Mouse (Mus musculus): ENCODE results near the gene Ppp6r2. TPM values are rescaled to one million over a fixed set of nuclear protein-coding genes. Genes with fewer than 3 reads are reported as not detected.

The Ppp6r2 gene
- total RNA-seq, 2 experiments from 2014 or later: 18.1 to 26.2 TPM

- ATAC-seq (replicated peaks; ENCODE audit: low FRiP score, poor library complexity, severe bottlenecking): no peak
These were observed 29.6 kb upstream of the Ppp6r2 start for GRCm38 (mm10) chr15:89181561-89182270.

GRCm38 (mm10) chr15:89182328-89182741, 29.0 kb upstream of the Ppp6r2 start:
- ATAC-seq (replicated peaks; ENCODE audit: low FRiP score, poor library complexity, severe bottlenecking): no peak

DNA sequence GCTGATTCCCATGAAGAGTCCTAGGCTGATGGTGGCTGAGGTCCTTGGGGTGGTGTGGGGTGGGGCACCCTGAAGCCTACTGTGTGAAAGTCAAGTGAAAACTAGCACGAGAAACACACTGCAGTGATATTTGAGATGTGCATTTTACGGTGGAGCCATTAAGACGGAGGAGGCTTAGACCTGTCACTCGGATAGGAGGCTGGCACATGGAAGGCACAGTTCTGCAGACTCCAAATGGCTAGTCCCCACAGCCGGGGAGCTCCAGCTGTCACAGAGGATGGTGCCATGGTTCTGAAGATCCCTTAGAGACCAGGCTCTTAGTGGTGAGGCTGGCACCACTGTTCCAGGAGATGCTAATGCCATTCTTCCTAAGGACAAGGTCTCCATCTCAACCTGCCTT, 28.5 kb upstream of the Ppp6r2 start:
- no peak for ATAC-seq (replicated peaks; ENCODE audit: low FRiP score, poor library complexity, severe bottlenecking)

DNA sequence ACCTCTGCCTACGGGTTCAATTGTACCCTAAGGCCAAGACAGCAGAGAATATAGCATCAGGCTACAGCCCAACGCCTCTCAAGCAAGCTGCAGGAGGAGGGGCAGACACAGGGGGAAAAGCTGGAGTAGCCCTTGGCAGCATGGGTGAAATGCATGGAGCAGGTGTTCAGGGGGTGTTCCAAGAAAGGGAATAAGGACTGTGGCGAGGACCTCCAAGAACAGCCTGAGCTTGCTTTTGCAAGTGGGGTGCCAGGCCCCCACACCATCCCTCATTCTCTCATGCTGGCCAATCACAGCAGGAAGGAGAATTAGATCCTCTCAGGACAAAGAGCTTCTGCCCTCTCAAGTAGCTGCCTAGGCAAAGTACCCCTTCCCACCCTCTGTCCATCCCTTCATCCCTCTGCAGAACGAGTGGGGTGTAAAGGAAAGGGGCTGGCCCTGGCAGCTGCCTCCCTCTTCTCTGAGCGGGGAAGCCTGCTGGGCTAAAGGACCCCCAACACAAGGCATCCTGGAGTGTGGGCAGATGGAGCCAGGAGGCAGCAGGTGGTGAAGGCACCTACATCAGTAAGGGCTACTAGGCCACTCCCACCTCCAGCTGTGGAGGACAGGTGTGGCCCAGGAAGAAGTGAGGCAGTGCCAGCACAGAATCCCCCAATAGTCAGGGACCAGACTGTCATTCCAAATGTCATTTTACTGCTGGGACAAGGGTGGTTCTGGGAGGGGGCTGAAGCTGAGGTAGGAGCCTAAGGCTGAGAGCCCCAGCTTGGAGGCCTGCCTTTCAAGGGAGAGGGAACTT, 27.0 kb upstream of the Ppp6r2 start:
- no peak for ATAC-seq (replicated peaks; ENCODE audit: low FRiP score, poor library complexity, severe bottlenecking)

DNA sequence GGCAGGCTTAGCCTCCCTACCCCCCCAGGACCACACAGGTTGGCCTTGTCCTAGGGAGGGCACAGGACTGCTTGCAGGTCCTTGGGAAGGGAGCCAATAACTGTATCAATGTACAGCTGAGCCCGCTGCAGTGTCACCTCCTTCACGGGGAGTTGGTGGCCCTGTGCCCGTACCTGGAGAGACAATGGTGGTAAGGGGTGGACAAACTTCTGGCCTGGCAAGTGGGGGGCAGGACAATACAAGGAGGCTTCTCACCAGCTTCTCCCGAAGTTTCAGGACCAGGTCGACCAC, 26.5 kb upstream of the Ppp6r2 start:
- ATAC-seq (replicated peaks; ENCODE audit: low FRiP score, poor library complexity, severe bottlenecking): no peak

- no peak for ATAC-seq (replicated peaks; ENCODE audit: low FRiP score, poor library complexity, severe bottlenecking)
These were observed 16.1 kb upstream of the Ppp6r2 start for GRCm38 (mm10) chr15:89195261-89195681.

- ATAC-seq (replicated peaks; ENCODE audit: low FRiP score, poor library complexity, severe bottlenecking): peak; percentile 93
These were observed 15.6 kb upstream of the Ppp6r2 start for GRCm38 (mm10) chr15:89195690-89196312.

DNA sequence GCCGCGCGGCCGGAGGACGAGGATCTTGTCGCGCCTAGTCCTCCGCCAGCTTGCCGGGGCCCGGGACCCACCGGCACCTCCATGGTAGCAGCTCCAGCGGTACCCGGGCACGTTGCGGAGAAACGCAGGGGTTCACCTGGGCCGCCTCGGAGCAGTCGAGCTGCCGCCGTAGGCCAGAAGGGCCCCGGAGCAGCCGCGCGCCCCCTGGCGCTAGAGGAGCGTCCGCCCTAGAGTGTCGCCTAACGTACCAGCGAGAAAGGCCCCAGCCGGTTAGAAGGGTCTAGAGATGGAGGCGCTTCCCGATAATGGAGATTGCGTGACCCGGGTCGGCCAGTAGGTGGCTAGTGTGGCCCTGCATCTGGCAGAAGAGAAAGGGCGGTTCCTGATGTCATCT, 15.0 kb upstream of the Ppp6r2 start, which contains the start of gene Dennd6b:
Dennd6b (minus strand) TSS at position 184 of the 394 bp plus-strand sequence.
- ATAC-seq (replicated peaks; ENCODE audit: low FRiP score, poor library complexity, severe bottlenecking): peak; percentile 96

- ATAC-seq (replicated peaks; ENCODE audit: low FRiP score, poor library complexity, severe bottlenecking): no peak
These were observed 14.3 kb upstream of the Ppp6r2 start for GRCm38 (mm10) chr15:89197056-89197455.

- no peak for ATAC-seq (replicated peaks; ENCODE audit: low FRiP score, poor library complexity, severe bottlenecking)
These were observed 3.9 kb upstream of the Ppp6r2 start for GRCm38 (mm10) chr15:89207457-89207856.

DNA sequence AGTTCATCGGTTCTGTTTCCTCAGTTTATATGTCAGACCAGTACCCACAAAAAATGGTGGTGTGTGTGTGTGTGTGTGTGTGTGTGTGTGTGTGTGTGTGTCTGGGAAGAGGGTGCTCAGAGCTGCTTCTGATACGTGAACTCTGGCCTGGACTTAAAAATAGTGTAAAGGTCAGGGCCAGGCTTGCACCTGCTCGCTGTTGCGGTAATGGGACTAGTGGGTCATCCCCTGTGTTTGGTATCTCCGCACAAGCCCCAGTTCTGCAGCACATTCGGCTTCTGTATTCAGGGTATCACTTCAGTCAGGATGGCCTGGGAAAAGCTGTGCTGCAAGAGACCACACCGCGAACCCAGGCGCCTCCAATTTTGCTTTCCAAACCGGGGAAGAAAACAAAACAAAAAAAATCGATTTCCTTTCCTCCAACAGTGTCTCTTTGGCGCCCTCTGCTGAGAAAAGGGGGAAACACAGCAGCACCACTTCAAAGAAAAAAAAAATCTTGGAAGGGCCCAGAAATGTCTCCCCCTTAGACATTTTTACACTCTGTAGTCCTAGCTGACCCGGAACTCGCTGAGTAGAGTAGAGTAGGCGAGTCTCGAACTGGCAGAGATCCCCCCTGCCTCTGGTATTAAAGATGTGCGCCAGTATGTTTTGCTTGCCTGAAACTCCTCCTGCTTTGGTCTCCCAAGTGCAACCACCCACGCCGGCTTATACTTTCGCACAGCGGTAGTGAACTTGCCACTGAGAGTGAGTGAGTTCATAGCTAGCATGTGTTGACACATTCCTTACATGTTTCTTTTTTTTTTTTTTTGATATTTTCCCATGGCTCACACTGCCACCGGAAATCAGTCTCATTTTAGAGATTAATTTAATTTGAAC, 1.2 kb upstream of the Ppp6r2 start:
- peak; percentile 63 for ATAC-seq (replicated peaks; ENCODE audit: low FRiP score, poor library complexity, severe bottlenecking)

- ATAC-seq (replicated peaks; ENCODE audit: low FRiP score, poor library complexity, severe bottlenecking): peak; percentile 55
These were observed 536 bp downstream of the Ppp6r2 start for GRCm38 (mm10) chr15:89211716-89212461.

GRCm38 (mm10) chr15:89212495-89212894, 1.1 kb downstream of the Ppp6r2 start:
- no peak for ATAC-seq (replicated peaks; ENCODE audit: low FRiP score, poor library complexity, severe bottlenecking)

DNA sequence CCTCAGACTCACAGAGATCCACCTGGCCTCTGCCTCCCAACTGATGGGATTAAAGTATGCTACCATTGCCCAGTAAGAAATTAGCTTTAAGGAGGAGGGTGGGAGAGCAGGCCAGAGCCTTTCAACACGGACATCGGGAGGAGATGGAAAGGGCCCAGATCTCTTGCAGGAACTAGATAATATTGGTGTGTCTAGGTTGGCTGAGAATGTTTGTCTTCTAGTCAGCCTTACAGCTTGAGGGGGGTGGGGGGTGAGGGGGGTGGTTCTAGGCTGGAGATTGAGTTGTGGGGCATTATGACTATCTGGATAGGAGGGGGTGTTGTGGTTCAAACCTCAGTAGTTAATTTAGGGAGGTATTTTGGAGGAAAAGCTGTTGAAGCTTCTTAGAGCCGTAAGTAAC, 2.2 kb downstream of the Ppp6r2 start:
- no peak for ATAC-seq (replicated peaks; ENCODE audit: low FRiP score, poor library complexity, severe bottlenecking)

- ATAC-seq (replicated peaks; ENCODE audit: low FRiP score, poor library complexity, severe bottlenecking): no peak
These were observed 3.6 kb downstream of the Ppp6r2 start for GRCm38 (mm10) chr15:89214953-89215352.

GRCm38 (mm10) chr15:89215611-89216233, 4.4 kb downstream of the Ppp6r2 start:
- ATAC-seq (replicated peaks; ENCODE audit: low FRiP score, poor library complexity, severe bottlenecking): peak; percentile 62

- no peak for ATAC-seq (replicated peaks; ENCODE audit: low FRiP score, poor library complexity, severe bottlenecking)
These were observed 22.2 kb downstream of the Ppp6r2 start for GRCm38 (mm10) chr15:89233586-89233985.

DNA sequence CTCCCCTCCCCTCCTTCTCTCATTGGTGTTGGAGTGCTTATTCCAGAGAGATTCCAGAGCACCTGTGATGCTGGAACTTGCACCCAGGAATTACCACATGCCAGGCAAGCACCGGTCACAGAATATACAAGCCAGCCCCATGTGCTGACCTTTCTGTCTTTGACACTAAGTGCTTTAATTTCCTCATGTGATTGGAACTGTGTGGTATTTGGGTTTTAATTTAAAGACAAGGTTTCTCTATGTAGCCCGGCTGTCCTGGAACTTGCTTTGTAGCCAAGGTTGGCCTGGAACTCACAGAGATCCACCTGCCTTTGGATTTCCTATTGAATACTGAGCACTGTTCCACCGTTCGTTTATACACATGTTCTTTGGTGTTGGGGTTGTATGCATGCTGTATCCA, 22.7 kb downstream of the Ppp6r2 start:
- no peak for ATAC-seq (replicated peaks; ENCODE audit: low FRiP score, poor library complexity, severe bottlenecking)

Data from erythroblast, adult 5-6 weeks (primary cell).